Mouse (Mus musculus): Measurements from ENCODE around the gene Aff2.

The Aff2 gene

GRCm38 (mm10) chrX:69744962-69745597, 385.0 kb downstream of the Aff2 start:
- no peak for DNase-seq (ENCODE audit: low read depth, low spot score)

- no peak for DNase-seq (ENCODE audit: low read depth, low spot score)
Observed at GRCm38 (mm10) chrX:69801890-69802439, 441.9 kb downstream of the Aff2 start.

GRCm38 (mm10) chrX:69802481-69802880, 442.4 kb downstream of the Aff2 start:
- no peak for DNase-seq (ENCODE audit: low read depth, low spot score)

- no peak for DNase-seq (ENCODE audit: low read depth, low spot score)
Observed at GRCm38 (mm10) chrX:69811798-69812197, 451.7 kb downstream of the Aff2 start.

- DNase-seq (ENCODE audit: low read depth, low spot score) = no peak
Observed at GRCm38 (mm10) chrX:69815054-69815453, 455.0 kb downstream of the Aff2 start.

GRCm38 (mm10) chrX:69817679-69818078, 457.6 kb downstream of the Aff2 start:
- no peak for DNase-seq (ENCODE audit: low read depth, low spot score)

- DNase-seq (ENCODE audit: low read depth, low spot score) = no peak
Observed at GRCm38 (mm10) chrX:69818188-69818587, 458.1 kb downstream of the Aff2 start.

GRCm38 (mm10) chrX:69867601-69868000, 507.5 kb downstream of the Aff2 start:
- no peak for DNase-seq (ENCODE audit: low read depth, low spot score)

- no peak for DNase-seq (ENCODE audit: low read depth, low spot score)
Observed at GRCm38 (mm10) chrX:69891713-69892112, 531.6 kb downstream of the Aff2 start.
